Mouse (Mus musculus): ENCODE data around the gene Trim29. TPM values are rescaled to one million over a fixed set of nuclear protein-coding genes. Genes with fewer than 3 reads are reported as not detected.

Trim29 gene
- polyA plus RNA-seq, 1 experiment from 2014 or later = 0.21 TPM

DNA sequence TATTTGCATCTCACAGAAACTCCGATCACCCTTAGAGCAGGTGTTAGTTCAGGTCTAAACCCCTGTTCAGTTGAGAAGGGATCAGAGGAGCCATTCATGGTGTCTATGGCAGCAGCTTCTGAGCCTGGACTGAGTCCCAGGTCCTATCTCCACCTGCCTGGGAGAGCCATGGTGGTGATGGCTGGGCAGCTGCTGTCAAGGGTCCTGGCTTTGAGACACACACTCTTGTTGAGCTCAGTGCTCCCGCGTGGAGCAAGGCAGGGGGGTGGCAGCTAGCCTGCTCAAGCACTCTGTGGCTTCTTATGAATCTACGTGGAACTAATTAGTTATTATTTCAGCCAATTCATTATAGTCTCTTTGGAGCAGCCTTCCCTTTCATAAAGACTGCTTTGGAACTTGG is 73.2 kb downstream of the Trim29 start:
- Histone ChIP-seq H3K27me3 (ENCODE audit: insufficient read depth, low read length) (no peaks in the 10 kb centered on the region), H3K27ac (ENCODE audit: low read depth) (no peak overlapping the region), H3K9ac (no peak overlapping the region), H3K9me3 (ENCODE audit: low read depth, low read length) (no peaks in the 10 kb centered on the region), H3K4me2 (no peak overlapping the region), H3K4me3 (ENCODE audit: low read depth, low read length) (no peak overlapping the region), H3K36me3 (ENCODE audit: insufficient read depth) (no peaks in the 10 kb centered on the region), H3K4me1 (ENCODE audit: insufficient read depth) (no peaks in the 10 kb centered on the region)
- no peak for TF ChIP-seq CTCF (IDR thresholded peaks at IDR 0.05; ENCODE audit: low read depth)
- DNase-seq (no peak), ATAC-seq (ENCODE audit: insufficient read depth) (no peak)
- 65% methylated on average over 4 of the region's 4 CpGs for WGBS

DNA sequence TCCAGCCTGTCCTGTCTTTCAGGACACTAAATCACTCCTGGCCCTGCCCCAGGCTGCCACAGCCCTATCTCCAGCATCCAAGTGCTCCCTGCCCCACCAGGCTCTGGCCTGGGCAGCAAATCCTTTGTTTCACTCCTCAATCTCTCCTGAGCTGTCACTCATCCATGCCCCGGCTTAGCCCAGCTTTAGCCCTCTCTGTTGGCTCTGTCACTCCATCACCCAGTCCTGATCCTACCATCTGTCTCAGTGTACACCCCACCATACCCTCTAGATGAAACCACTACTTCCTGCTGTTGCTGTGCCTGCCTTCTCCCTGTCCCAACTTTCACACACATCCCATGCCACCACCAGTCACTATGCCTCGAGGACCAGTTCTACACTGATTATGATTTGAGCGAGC is 73.8 kb downstream of the Trim29 start:
- Histone ChIP-seq H3K4me1 (ENCODE audit: insufficient read depth) (no peaks in the 10 kb centered on the region), H3K4me2 (no peak overlapping the region), H3K36me3 (ENCODE audit: insufficient read depth) (no peaks in the 10 kb centered on the region), H3K9me3 (ENCODE audit: low read depth, low read length) (no peaks in the 10 kb centered on the region), H3K27ac (ENCODE audit: low read depth) (no peak overlapping the region), H3K27me3 (ENCODE audit: insufficient read depth, low read length) (no peaks in the 10 kb centered on the region), H3K9ac (no peak overlapping the region), H3K4me3 (ENCODE audit: low read depth, low read length) (no peak overlapping the region)
- 61% methylated on average over 3 of the region's 3 CpGs for WGBS
- no peak for TF ChIP-seq CTCF (IDR thresholded peaks at IDR 0.05; ENCODE audit: low read depth)
- no peak for DNase-seq
- ATAC-seq (ENCODE audit: insufficient read depth) = no peak

Other genes starting within 250 kb of the Trim29 start
- gene Arhgef12, start 203.6 kb upstream of the Trim29 start, polyA plus RNA-seq (2014; fragmentation: Nextera tagmentation; extraction: Ambion mirVana) = 19.1 and 24.7 TPM in 2 replicates
- gene Tmem136, start 194.3 kb upstream of the Trim29 start, polyA plus RNA-seq (2014; fragmentation: Nextera tagmentation; extraction: Ambion mirVana) = 5.3 and 5.9 TPM in 2 replicates
- gene Pou2f3, start 100.5 kb upstream of the Trim29 start, polyA plus RNA-seq (2014; fragmentation: Nextera tagmentation; extraction: Ambion mirVana) = 0.08 and 0.16 TPM in 2 replicates
- 84.5 and 95.4 TPM in 2 replicates for gene Oaf, start 70.9 kb upstream of the Trim29 start, polyA plus RNA-seq (2014; fragmentation: Nextera tagmentation; extraction: Ambion mirVana)